Mouse (Mus musculus): ENCODE results near the gene Usp32. TPM values are rescaled to one million over a fixed set of nuclear protein-coding genes. Genes with fewer than 3 reads are reported as not detected.

Gene Usp32
- polyA plus RNA-seq, 1 experiment, result 5.4 TPM

GRCm38 (mm10) chr11:84973661-84974060 is 166.3 kb downstream of the Usp32 start:
- no peak for TF ChIP-seq CTCF (IDR thresholded peaks at IDR 0.05; ENCODE audit: extremely low read depth, insufficient read depth, insufficient read length, insufficient replicate concordance)
- no peak for TF ChIP-seq POLR2A (IDR thresholded peaks at IDR 0.05; ENCODE audit: low read depth, low read length)
- Histone ChIP-seq H3K36me3 (ENCODE audit: control insufficient read depth, insufficient read depth, low read length) (no peaks in the 10 kb centered on the region), H3K4me3 (ENCODE audit: extremely low read depth, insufficient read depth, insufficient read length) (no peak overlapping the region), H3K27ac (ENCODE audit: insufficient read depth, low read length) (no peak overlapping the region), H3K27me3 (ENCODE audit: control insufficient read depth, insufficient read depth, low read length) (no peaks in the 10 kb centered on the region), H3K4me1 (ENCODE audit: control insufficient read depth, insufficient read depth, insufficient read length) (no peaks in the 10 kb centered on the region)
- no peak for DNase-seq (ENCODE audit: low read depth in 1 of 2, low spot score in 2 of 2)
- WGBS, result 67% methylated on average over 5 of the region's 5 CpGs

DNA sequence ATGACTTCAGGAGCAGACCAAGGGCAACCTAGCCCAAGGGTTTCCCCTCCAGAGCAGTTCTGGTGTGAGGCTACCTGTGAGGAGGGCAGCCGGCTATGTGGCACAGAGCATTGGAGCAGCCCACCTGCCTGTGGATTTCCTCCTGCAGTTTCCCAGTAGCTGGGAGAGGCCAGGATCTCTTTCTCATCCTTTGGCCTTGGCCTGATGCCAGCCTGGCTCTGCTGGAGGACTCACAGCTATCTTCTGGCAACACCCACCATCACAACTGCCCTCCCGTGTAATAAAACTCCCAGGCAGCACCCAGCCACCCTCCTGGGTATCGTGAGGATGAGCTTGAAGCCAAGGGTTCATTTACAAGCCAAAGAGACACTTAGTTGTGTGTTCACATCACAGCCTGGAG is 167.9 kb downstream of the Usp32 start:
- no peaks in the 10 kb centered on the region for H3K27me3 ChIP-seq (ENCODE audit: control insufficient read depth, insufficient read depth, low read length)
- H3K36me3 ChIP-seq (ENCODE audit: control insufficient read depth, insufficient read depth, low read length), result no peaks in the 10 kb centered on the region
- no peak overlapping the region for H3K4me3 ChIP-seq (ENCODE audit: extremely low read depth, insufficient read depth, insufficient read length)
- H3K4me1 ChIP-seq (ENCODE audit: control insufficient read depth, insufficient read depth, insufficient read length), result no peaks in the 10 kb centered on the region
- 52% methylated on average over 3 of the region's 3 CpGs for WGBS
- no peak overlapping the region for H3K27ac ChIP-seq (ENCODE audit: insufficient read depth, low read length)
- no peak for TF ChIP-seq POLR2A (IDR thresholded peaks at IDR 0.05; ENCODE audit: low read depth, low read length)
- no peak for TF ChIP-seq CTCF (IDR thresholded peaks at IDR 0.05; ENCODE audit: extremely low read depth, insufficient read depth, insufficient read length, insufficient replicate concordance)
- DNase-seq (ENCODE audit: low read depth in 1 of 2, low spot score in 2 of 2), result no peak

DNA sequence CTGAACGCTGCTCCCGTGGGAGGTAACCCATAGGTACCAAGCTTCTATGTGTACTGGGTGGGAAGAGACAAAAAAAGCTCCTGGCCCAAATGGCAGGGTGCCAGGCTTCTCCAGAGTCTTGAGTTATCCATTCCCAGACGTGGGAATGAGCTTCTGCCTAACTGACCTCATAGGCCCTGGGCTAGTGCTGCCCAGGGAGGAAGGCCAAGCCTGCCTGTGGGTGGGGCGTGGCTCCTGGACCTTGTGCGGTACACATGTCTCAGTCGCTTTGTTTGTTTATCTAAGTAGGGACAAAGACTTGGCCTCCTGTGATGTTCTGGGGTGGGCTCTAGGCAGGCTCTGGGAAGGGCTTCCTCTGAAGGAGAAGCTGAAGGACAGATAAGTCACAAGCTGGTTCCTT is 171.2 kb downstream of the Usp32 start:
- no peaks in the 10 kb centered on the region for H3K27me3 ChIP-seq (ENCODE audit: control insufficient read depth, insufficient read depth, low read length)
- no peaks in the 10 kb centered on the region for H3K36me3 ChIP-seq (ENCODE audit: control insufficient read depth, insufficient read depth, low read length)
- 80% methylated on average over 6 of the region's 6 CpGs for WGBS
- no peak for TF ChIP-seq POLR2A (IDR thresholded peaks at IDR 0.05; ENCODE audit: low read depth, low read length)
- no peak for TF ChIP-seq CTCF (IDR thresholded peaks at IDR 0.05; ENCODE audit: extremely low read depth, insufficient read depth, insufficient read length, insufficient replicate concordance)
- DNase-seq (ENCODE audit: low read depth in 1 of 2, low spot score in 2 of 2), result no peak
- H3K4me3 ChIP-seq (ENCODE audit: extremely low read depth, insufficient read depth, insufficient read length), result no peak overlapping the region
- H3K27ac ChIP-seq (ENCODE audit: insufficient read depth, low read length), result no peak overlapping the region
- no peaks in the 10 kb centered on the region for H3K4me1 ChIP-seq (ENCODE audit: control insufficient read depth, insufficient read depth, insufficient read length)

GRCm38 (mm10) chr11:84968309-84968708 is 171.7 kb downstream of the Usp32 start:
- no peak for TF ChIP-seq CTCF (IDR thresholded peaks at IDR 0.05; ENCODE audit: extremely low read depth, insufficient read depth, insufficient read length, insufficient replicate concordance)
- no peak for TF ChIP-seq POLR2A (IDR thresholded peaks at IDR 0.05; ENCODE audit: low read depth, low read length)
- WGBS, result 70% methylated on average over 4 of the region's 4 CpGs
- no peaks in the 10 kb centered on the region for H3K4me1 ChIP-seq (ENCODE audit: control insufficient read depth, insufficient read depth, insufficient read length)
- H3K36me3 ChIP-seq (ENCODE audit: control insufficient read depth, insufficient read depth, low read length), result no peaks in the 10 kb centered on the region
- no peaks in the 10 kb centered on the region for H3K27me3 ChIP-seq (ENCODE audit: control insufficient read depth, insufficient read depth, low read length)
- no peak overlapping the region for H3K27ac ChIP-seq (ENCODE audit: insufficient read depth, low read length)
- H3K4me3 ChIP-seq (ENCODE audit: extremely low read depth, insufficient read depth, insufficient read length), result no peak overlapping the region
- DNase-seq (ENCODE audit: low read depth in 1 of 2, low spot score in 2 of 2), result no peak

- no peaks in the 10 kb centered on the region for H3K4me1 ChIP-seq (ENCODE audit: control insufficient read depth, insufficient read depth, insufficient read length)
- no peak for DNase-seq (ENCODE audit: low read depth in 1 of 2, low spot score in 2 of 2)
- 59% methylated on average over 5 of the region's 5 CpGs for WGBS
Measured at GRCm38 (mm10) chr11:84967113-84967512, 172.8 kb downstream of the Usp32 start.

DNA sequence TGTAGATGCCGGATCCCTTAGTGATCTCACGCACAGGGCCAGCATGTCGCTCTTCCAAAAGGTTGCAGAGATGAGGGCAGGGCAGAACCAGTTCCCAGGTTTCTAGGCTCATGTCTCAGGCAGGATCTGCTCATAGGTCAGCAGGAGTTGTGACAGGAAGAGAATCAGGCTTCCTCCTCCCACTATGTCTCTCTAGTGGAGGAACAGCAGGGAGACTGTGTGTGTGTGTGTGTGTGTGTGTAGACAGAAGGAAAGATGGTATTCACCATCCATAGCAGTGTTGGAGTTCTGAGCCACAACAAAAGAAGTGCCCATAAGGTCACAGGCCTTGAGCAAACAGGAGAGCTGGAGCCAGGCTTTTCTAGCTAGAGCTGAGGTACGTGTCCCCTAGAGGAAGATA is 173.3 kb downstream of the Usp32 start:
- no peaks in the 10 kb centered on the region for H3K27me3 ChIP-seq (ENCODE audit: control insufficient read depth, insufficient read depth, low read length)
- H3K27ac ChIP-seq (ENCODE audit: insufficient read depth, low read length), result no peak overlapping the region
- 85% methylated on average over 4 of the region's 4 CpGs for WGBS
- no peak for TF ChIP-seq CTCF (IDR thresholded peaks at IDR 0.05; ENCODE audit: extremely low read depth, insufficient read depth, insufficient read length, insufficient replicate concordance)
- no peak for TF ChIP-seq POLR2A (IDR thresholded peaks at IDR 0.05; ENCODE audit: low read depth, low read length)
- no peaks in the 10 kb centered on the region for H3K4me1 ChIP-seq (ENCODE audit: control insufficient read depth, insufficient read depth, insufficient read length)
- no peak overlapping the region for H3K4me3 ChIP-seq (ENCODE audit: extremely low read depth, insufficient read depth, insufficient read length)
- no peak for DNase-seq (ENCODE audit: low read depth in 1 of 2, low spot score in 2 of 2)
- H3K36me3 ChIP-seq (ENCODE audit: control insufficient read depth, insufficient read depth, low read length), result no peaks in the 10 kb centered on the region

More at GRCm38 (mm10) chr11:84967113-84967512, 172.8 kb downstream of the Usp32 start:
- H3K27ac ChIP-seq (ENCODE audit: insufficient read depth, low read length), result no peak overlapping the region
- no peaks in the 10 kb centered on the region for H3K36me3 ChIP-seq (ENCODE audit: control insufficient read depth, insufficient read depth, low read length)
- no peaks in the 10 kb centered on the region for H3K27me3 ChIP-seq (ENCODE audit: control insufficient read depth, insufficient read depth, low read length)
- no peak overlapping the region for H3K4me3 ChIP-seq (ENCODE audit: extremely low read depth, insufficient read depth, insufficient read length)
- TF ChIP-seq CTCF (IDR thresholded peaks at IDR 0.05; ENCODE audit: extremely low read depth, insufficient read depth, insufficient read length, insufficient replicate concordance), result no peak
- no peak for TF ChIP-seq POLR2A (IDR thresholded peaks at IDR 0.05; ENCODE audit: low read depth, low read length)

- Histone ChIP-seq H3K4me1 (ENCODE audit: control insufficient read depth, insufficient read depth, insufficient read length) (no peaks in the 10 kb centered on the region), H3K4me3 (ENCODE audit: extremely low read depth, insufficient read depth, insufficient read length) (no peak overlapping the region), H3K27me3 (ENCODE audit: control insufficient read depth, insufficient read depth, low read length) (no peaks in the 10 kb centered on the region), H3K27ac (ENCODE audit: insufficient read depth, low read length) (no peak overlapping the region), H3K36me3 (ENCODE audit: control insufficient read depth, insufficient read depth, low read length) (no peaks in the 10 kb centered on the region)
- no peak for DNase-seq (ENCODE audit: low read depth in 1 of 2, low spot score in 2 of 2)
- TF ChIP-seq POLR2A (IDR thresholded peaks at IDR 0.05; ENCODE audit: low read depth, low read length) (no peak), CTCF (IDR thresholded peaks at IDR 0.05; ENCODE audit: extremely low read depth, insufficient read depth, insufficient read length, insufficient replicate concordance) (no peak)
- WGBS, result 80% methylated on average over 3 of the region's 3 CpGs
Measured at GRCm38 (mm10) chr11:84963556-84963955, 176.4 kb downstream of the Usp32 start.
